Mouse (Mus musculus) brain, embryonic 14.5 days (tissue): ENCODE measurements around the gene Hoxc11.

Experiments
- CTCF ChIP-seq: fragments of 200-500 bp; IDR thresholded peaks from 2 replicates; pipeline ENCODE4 v1.5.1; 2012; ENCODE audit warnings: inconsistent platforms, mild to moderate bottlenecking, moderate library complexity, borderline replicate concordance; ENCODE audit not compliant: insufficient read depth, insufficient read length; ENCODE audit errors: extremely low read depth
- POLR2A ChIP-seq: fragments of 200-500 bp; IDR thresholded peaks from 2 replicates; pipeline ENCODE4 v1.6.1; 2012; ENCODE audit warnings: mild to moderate bottlenecking, inconsistent platforms, borderline replicate concordance; ENCODE audit not compliant: poor library complexity, insufficient read depth, insufficient read length, severe bottlenecking; ENCODE audit errors: extremely low read depth

GRCm38 (mm10) chr15:102984521-102984920 is 30.3 kb downstream of the Hoxc11 start:
- no peak for TF ChIP-seq CTCF
- TF ChIP-seq POLR2A = no peak
